Mouse (Mus musculus): Measurements from ENCODE around the gene Nmnat3. TPM values are rescaled to one million over a fixed set of nuclear protein-coding genes. Genes with fewer than 3 reads are reported as not detected.

The Nmnat3 gene
- polyA plus RNA-seq, 1 experiment from 2014 or later: 14.2 TPM

DNA sequence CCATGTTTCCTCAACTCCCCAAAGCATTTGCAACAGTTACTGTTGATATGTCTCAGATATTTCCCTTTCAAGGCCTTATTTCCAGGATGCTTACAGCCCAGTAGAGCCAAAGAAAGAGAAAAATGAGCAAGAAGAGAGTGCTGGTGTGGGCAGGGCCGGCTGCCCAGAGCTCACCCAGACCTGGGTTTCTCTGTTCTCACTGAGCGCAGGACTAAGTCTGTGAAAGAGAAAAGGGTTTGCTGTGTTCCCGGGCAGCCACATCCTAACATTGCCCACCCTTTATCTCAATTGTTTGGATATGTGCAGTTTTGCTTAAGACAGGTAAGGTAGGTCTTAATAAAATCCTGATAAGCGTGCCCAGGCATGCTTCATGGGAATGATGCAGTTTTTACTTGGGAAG is 92.5 kb downstream of the Nmnat3 start:
- ATAC-seq (no peak), DNase-seq (no peak)
- Histone ChIP-seq H3K4me3 (ENCODE audit: low read depth, low read length) (no peak overlapping the region), H3K9me3 (ENCODE audit: low read length) (no peaks in the 10 kb centered on the region), H3K36me3 (replicated peaks; ENCODE audit: insufficient read depth, low read length) (no peaks in the 10 kb centered on the region), H3K4me1 (ENCODE audit: insufficient read depth) (no peaks in the 10 kb centered on the region), H3K4me2 (ENCODE audit: low read depth, low read length) (no peak overlapping the region), H3K27me3 (ENCODE audit: insufficient read depth, low read length) (no peaks in the 10 kb centered on the region), H3K27ac (ENCODE audit: low read depth) (no peak overlapping the region), H3K9ac (replicated peaks) (no peak overlapping the region)
- 79% methylated on average over 4 of the region's 4 CpGs for WGBS (ENCODE audit: insufficient replicate concordance)
- TF ChIP-seq EP300 (IDR thresholded peaks at IDR 0.05; ENCODE audit: low read depth): no peak
- no peak for TF ChIP-seq CTCF (IDR thresholded peaks at IDR 0.05; ENCODE audit: low read depth)

GRCm38 (mm10) chr9:98380593-98380992 is 93.4 kb downstream of the Nmnat3 start:
- WGBS (ENCODE audit: insufficient replicate concordance): 75% methylated on average over 9 of the region's 9 CpGs
- Histone ChIP-seq H3K4me1 (ENCODE audit: insufficient read depth) (no peaks in the 10 kb centered on the region), H3K9me3 (ENCODE audit: low read length) (no peaks in the 10 kb centered on the region), H3K27ac (ENCODE audit: low read depth) (no peak overlapping the region), H3K9ac (replicated peaks) (no peak overlapping the region), H3K36me3 (replicated peaks; ENCODE audit: insufficient read depth, low read length) (no peaks in the 10 kb centered on the region), H3K4me2 (ENCODE audit: low read depth, low read length) (no peak overlapping the region), H3K4me3 (ENCODE audit: low read depth, low read length) (no peak overlapping the region), H3K27me3 (ENCODE audit: insufficient read depth, low read length) (no peaks in the 10 kb centered on the region)
- DNase-seq (no peak), ATAC-seq (peak; percentile 45)
- TF ChIP-seq EP300 (IDR thresholded peaks at IDR 0.05; ENCODE audit: low read depth) (no peak), CTCF (IDR thresholded peaks at IDR 0.05; ENCODE audit: low read depth) (no peak)

- H3K4me3 ChIP-seq (ENCODE audit: low read depth, low read length): no peak overlapping the region
- DNase-seq (no peak), ATAC-seq (no peak)
- no peaks in the 10 kb centered on the region for H3K4me1 ChIP-seq (ENCODE audit: insufficient read depth)
- no peak for TF ChIP-seq CTCF (IDR thresholded peaks at IDR 0.05; ENCODE audit: low read depth)
- no peak for TF ChIP-seq EP300 (IDR thresholded peaks at IDR 0.05; ENCODE audit: low read depth)
- H3K27me3 ChIP-seq (ENCODE audit: insufficient read depth, low read length): no peaks in the 10 kb centered on the region
- H3K27ac ChIP-seq (ENCODE audit: low read depth): no peak overlapping the region
- no peak overlapping the region for H3K9ac ChIP-seq (replicated peaks)
- H3K4me2 ChIP-seq (ENCODE audit: low read depth, low read length): no peak overlapping the region
- WGBS (ENCODE audit: insufficient replicate concordance): 83% methylated on average over 10 of the region's 10 CpGs
- no peaks in the 10 kb centered on the region for H3K9me3 ChIP-seq (ENCODE audit: low read length)
- 0 out of 2 replicates have a peak, but pooled peaks cover 2% of the 10 kb centered on the region for H3K36me3 ChIP-seq (replicated peaks; ENCODE audit: insufficient read depth, low read length)
Measured at GRCm38 (mm10) chr9:98387741-98388632, 100.8 kb downstream of the Nmnat3 start.

DNA sequence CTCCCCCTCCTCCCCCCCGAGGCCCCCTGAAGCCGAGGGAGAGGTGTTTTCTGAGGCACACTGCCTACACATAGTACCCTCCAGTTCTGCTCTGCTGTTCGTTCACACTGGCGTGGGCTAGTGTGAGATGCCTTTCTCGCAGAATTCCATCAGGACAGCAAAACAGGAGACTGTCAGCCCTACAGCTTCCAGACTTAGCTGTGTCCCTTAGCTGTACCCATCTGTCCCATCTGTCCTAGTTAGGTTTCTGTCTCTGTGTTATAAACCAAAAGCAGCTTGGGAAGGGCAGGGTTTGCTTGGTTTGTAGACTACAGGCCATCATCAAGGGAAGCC is 101.4 kb downstream of the Nmnat3 start:
- Histone ChIP-seq H3K4me1 (ENCODE audit: insufficient read depth) (no peaks in the 10 kb centered on the region), H3K9me3 (ENCODE audit: low read length) (no peaks in the 10 kb centered on the region), H3K27me3 (ENCODE audit: insufficient read depth, low read length) (no peaks in the 10 kb centered on the region), H3K4me2 (ENCODE audit: low read depth, low read length) (no peak overlapping the region), H3K36me3 (replicated peaks; ENCODE audit: insufficient read depth, low read length) (0 out of 2 replicates have a peak, but pooled peaks cover 2% of the 10 kb centered on the region), H3K27ac (ENCODE audit: low read depth) (no peak overlapping the region), H3K4me3 (ENCODE audit: low read depth, low read length) (no peak overlapping the region), H3K9ac (replicated peaks) (no peak overlapping the region)
- no peak for TF ChIP-seq CTCF (IDR thresholded peaks at IDR 0.05; ENCODE audit: low read depth)
- no peak for TF ChIP-seq EP300 (IDR thresholded peaks at IDR 0.05; ENCODE audit: low read depth)
- no peak for DNase-seq
- no peak for ATAC-seq
- WGBS (ENCODE audit: insufficient replicate concordance): 87% methylated on average over 5 of the region's 5 CpGs

DNA sequence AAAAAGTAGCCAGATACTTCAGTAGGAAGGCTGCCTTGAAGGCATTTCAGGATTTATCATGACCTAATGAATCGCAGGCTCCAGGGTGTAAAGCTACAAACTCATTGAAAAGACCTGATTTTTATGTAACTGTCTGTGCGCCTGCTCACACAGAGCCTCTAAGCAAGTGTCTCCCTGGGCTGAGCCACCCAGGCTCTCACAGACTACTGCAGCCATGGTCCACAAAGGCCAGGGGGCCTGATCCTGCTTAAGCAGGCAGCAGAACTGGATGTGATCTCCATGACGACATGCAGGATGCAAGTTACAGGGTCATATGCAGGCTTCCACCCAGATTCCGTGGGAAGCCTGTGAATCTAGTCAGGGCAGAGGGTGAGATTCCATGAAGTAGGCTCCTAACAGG is 106.3 kb downstream of the Nmnat3 start:
- Histone ChIP-seq H3K4me3 (ENCODE audit: low read depth, low read length) (no peak overlapping the region), H3K27ac (ENCODE audit: low read depth) (no peak overlapping the region), H3K9ac (replicated peaks) (no peak overlapping the region), H3K36me3 (replicated peaks; ENCODE audit: insufficient read depth, low read length) (no peaks in the 10 kb centered on the region), H3K4me2 (ENCODE audit: low read depth, low read length) (no peak overlapping the region), H3K9me3 (ENCODE audit: low read length) (no peaks in the 10 kb centered on the region), H3K27me3 (ENCODE audit: insufficient read depth, low read length) (no peaks in the 10 kb centered on the region), H3K4me1 (ENCODE audit: insufficient read depth) (peaks cover 7% of the 10 kb centered on the region; the same call in 1 of the 2 replicates)
- 86% methylated on average over 4 of the region's 4 CpGs for WGBS (ENCODE audit: insufficient replicate concordance)
- no peak for DNase-seq
- no peak for ATAC-seq
- no peak for TF ChIP-seq EP300 (IDR thresholded peaks at IDR 0.05; ENCODE audit: low read depth)
- no peak for TF ChIP-seq CTCF (IDR thresholded peaks at IDR 0.05; ENCODE audit: low read depth)

- ATAC-seq (peak; percentile 38; the same call in 1 of the 2 replicates), DNase-seq (no peak)
- H3K4me1 ChIP-seq (ENCODE audit: insufficient read depth): peaks cover 7% of the 10 kb centered on the region; the same call in 1 of the 2 replicates
- no peaks in the 10 kb centered on the region for H3K36me3 ChIP-seq (replicated peaks; ENCODE audit: insufficient read depth, low read length)
- peak overlapping the region; percentile 39; the same call in 1 of the 2 replicates for H3K4me2 ChIP-seq (ENCODE audit: low read depth, low read length)
- no peak overlapping the region for H3K4me3 ChIP-seq (ENCODE audit: low read depth, low read length)
- no peaks in the 10 kb centered on the region for H3K9me3 ChIP-seq (ENCODE audit: low read length)
- 72% methylated on average over 6 of the region's 6 CpGs for WGBS (ENCODE audit: insufficient replicate concordance)
- H3K27me3 ChIP-seq (ENCODE audit: insufficient read depth, low read length): no peaks in the 10 kb centered on the region
- TF ChIP-seq EP300 (IDR thresholded peaks at IDR 0.05; ENCODE audit: low read depth): no peak
- TF ChIP-seq CTCF (IDR thresholded peaks at IDR 0.05; ENCODE audit: low read depth): no peak
- H3K27ac ChIP-seq (ENCODE audit: low read depth): no peak overlapping the region
- H3K9ac ChIP-seq (replicated peaks): no peak overlapping the region
Measured at GRCm38 (mm10) chr9:98397211-98397610, 110.0 kb downstream of the Nmnat3 start.

Measured in liver, postnatal 0 days (tissue).